Mouse (Mus musculus) kidney, postnatal 4 days (tissue): ENCODE measurements around the gene Gabpb2.

Experiments used
- DNase-seq, 2 experiments: peaks; one replicate each; pipeline ENCODE4 v3.0.0; 2021; ENCODE audit warnings: mixed read lengths in 2 of 2

Gene Gabpb2

GRCm38 (mm10) chr3:95194721-95195135 is 23.0 kb downstream of the Gabpb2 start:
- DNase-seq = no peak

GRCm38 (mm10) chr3:95186888-95187287 is 30.8 kb downstream of the Gabpb2 start:
- DNase-seq = no peak

- DNase-seq = no peak
Observed at GRCm38 (mm10) chr3:95186100-95186499, 31.6 kb downstream of the Gabpb2 start.

GRCm38 (mm10) chr3:95184796-95185577 is 32.7 kb downstream of the Gabpb2 start:
- no peak for DNase-seq

GRCm38 (mm10) chr3:95181841-95182240 is 35.9 kb downstream of the Gabpb2 start:
- DNase-seq = no peak

GRCm38 (mm10) chr3:95179890-95180289 is 37.8 kb downstream of the Gabpb2 start:
- peak in 1 of 2 experiments; percentile 32 for DNase-seq

GRCm38 (mm10) chr3:95178948-95179347 is 38.8 kb downstream of the Gabpb2 start:
- DNase-seq = no peak

- no peak for DNase-seq
Observed at GRCm38 (mm10) chr3:95177583-95177982, 40.1 kb downstream of the Gabpb2 start.

- DNase-seq = no peak
Observed at GRCm38 (mm10) chr3:95176500-95176899, 41.2 kb downstream of the Gabpb2 start.

- peak; percentile 94 to 95 for DNase-seq
Observed at GRCm38 (mm10) chr3:95174011-95174592, 43.6 kb downstream of the Gabpb2 start.

GRCm38 (mm10) chr3:95173256-95173949 is 44.3 kb downstream of the Gabpb2 start:
- DNase-seq = peak; percentile 67 to 76

GRCm38 (mm10) chr3:95172526-95173255 is 45.0 kb downstream of the Gabpb2 start:
- peak; percentile 34 to 53 for DNase-seq

GRCm38 (mm10) chr3:95171105-95171504 is 46.6 kb downstream of the Gabpb2 start:
- DNase-seq = no peak

- no peak for DNase-seq
Observed at GRCm38 (mm10) chr3:95169996-95170395, 47.7 kb downstream of the Gabpb2 start.

- DNase-seq = no peak
Observed at GRCm38 (mm10) chr3:95164840-95165239, 52.9 kb downstream of the Gabpb2 start.

- no peak for DNase-seq
Observed at GRCm38 (mm10) chr3:95164256-95164550, 53.5 kb downstream of the Gabpb2 start.

- no peak for DNase-seq
Observed at GRCm38 (mm10) chr3:95163419-95164255, 54.1 kb downstream of the Gabpb2 start.

GRCm38 (mm10) chr3:95162345-95162628 is 55.4 kb downstream of the Gabpb2 start:
- no peak for DNase-seq

- no peak for DNase-seq
Observed at GRCm38 (mm10) chr3:95161618-95162344, 55.9 kb downstream of the Gabpb2 start.

- DNase-seq = peak; percentile 51 to 66
Observed at GRCm38 (mm10) chr3:95161041-95161551, 56.6 kb downstream of the Gabpb2 start.
